Mouse (Mus musculus): ENCODE results near the gene Alg6. TPM values are rescaled to one million over a fixed set of nuclear protein-coding genes. Genes with fewer than 3 reads are reported as not detected.

Alg6 gene
- polyA plus RNA-seq, 1 experiment from 2014 or later, result 11.6 TPM

DNA sequence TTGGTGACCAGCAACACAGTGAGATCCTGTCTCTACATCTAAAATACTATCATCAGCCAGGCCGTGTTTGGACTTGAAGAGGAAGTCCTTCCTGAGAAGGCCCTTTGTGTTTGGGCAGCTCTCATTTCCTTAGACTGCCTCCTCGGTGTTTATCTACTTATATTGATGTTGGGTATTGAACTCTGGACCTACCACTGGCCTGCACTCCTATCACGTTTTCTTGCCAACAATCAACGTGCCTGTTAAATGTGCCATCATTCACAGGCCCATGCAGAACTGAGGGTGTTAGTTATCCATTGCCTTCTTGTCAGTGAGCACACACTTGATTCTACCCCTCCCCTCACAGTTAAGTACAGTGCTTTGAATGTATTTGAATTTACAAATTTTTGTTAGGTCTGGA is 2.4 kb downstream of the Alg6 start:
- no peaks in the 10 kb centered on the region for H3K36me3 ChIP-seq (ENCODE audit: control insufficient read depth, insufficient read depth, low read length)
- H3K9ac ChIP-seq (replicated peaks; ENCODE audit: low read length), result no peak overlapping the region
- H3K4me1 ChIP-seq (ENCODE audit: control insufficient read depth, insufficient read depth, low read length), result peaks cover 5% of the 10 kb centered on the region; the same call in 1 of the 2 replicates
- no peak overlapping the region for H3K4me3 ChIP-seq (replicated peaks; ENCODE audit: low read depth, low read length)
- no peak overlapping the region for H3K27ac ChIP-seq (replicated peaks; ENCODE audit: low read depth, low read length)
- H3K4me2 ChIP-seq (ENCODE audit: low read length), result no peak overlapping the region
- no peaks in the 10 kb centered on the region for H3K9me3 ChIP-seq (ENCODE audit: control insufficient read depth, low read length)
- ATAC-seq (ENCODE audit: low FRiP score, low TSS enrichment) (no peak), DNase-seq (no peak)
- 88% methylated on average over 4 of the region's 4 CpGs for WGBS
- no peaks in the 10 kb centered on the region for H3K27me3 ChIP-seq (ENCODE audit: control insufficient read depth, insufficient read depth, low read length)

GRCm38 (mm10) chr4:99724331-99724730 is 8.9 kb downstream of the Alg6 start:
- 93% methylated on average over 4 of the region's 4 CpGs for WGBS

GRCm38 (mm10) chr4:99725914-99726451 is 10.5 kb downstream of the Alg6 start:
- Histone ChIP-seq H3K27ac (replicated peaks; ENCODE audit: low read depth, low read length) (no peak overlapping the region), H3K4me1 (ENCODE audit: control insufficient read depth, insufficient read depth, low read length) (no peaks in the 10 kb centered on the region), H3K4me2 (ENCODE audit: low read length) (no peak overlapping the region), H3K4me3 (replicated peaks; ENCODE audit: low read depth, low read length) (no peak overlapping the region), H3K9me3 (ENCODE audit: control insufficient read depth, low read length) (peaks cover 7% of the 10 kb centered on the region), H3K9ac (replicated peaks; ENCODE audit: low read length) (no peak overlapping the region), H3K27me3 (ENCODE audit: control insufficient read depth, insufficient read depth, low read length) (no peaks in the 10 kb centered on the region), H3K36me3 (ENCODE audit: control insufficient read depth, insufficient read depth, low read length) (peaks cover 17% of the 10 kb centered on the region; the same call in 1 of the 2 replicates)
- no peak for DNase-seq
- WGBS, result 93% methylated on average over 8 of the region's 8 CpGs
- ATAC-seq (ENCODE audit: low FRiP score, low TSS enrichment), result no peak

More at GRCm38 (mm10) chr4:99724331-99724730, 8.9 kb downstream of the Alg6 start:
- no peak for DNase-seq
- no peak overlapping the region for H3K4me2 ChIP-seq (ENCODE audit: low read length)
- no peak overlapping the region for H3K27ac ChIP-seq (replicated peaks; ENCODE audit: low read depth, low read length)
- H3K4me1 ChIP-seq (ENCODE audit: control insufficient read depth, insufficient read depth, low read length), result no peaks in the 10 kb centered on the region
- H3K36me3 ChIP-seq (ENCODE audit: control insufficient read depth, insufficient read depth, low read length), result peaks cover 14% of the 10 kb centered on the region; the same call in 1 of the 2 replicates
- no peaks in the 10 kb centered on the region for H3K27me3 ChIP-seq (ENCODE audit: control insufficient read depth, insufficient read depth, low read length)
- no peak for ATAC-seq (ENCODE audit: low FRiP score, low TSS enrichment)
- no peak overlapping the region for H3K9ac ChIP-seq (replicated peaks; ENCODE audit: low read length)
- no peaks in the 10 kb centered on the region for H3K9me3 ChIP-seq (ENCODE audit: control insufficient read depth, low read length)
- no peak overlapping the region for H3K4me3 ChIP-seq (replicated peaks; ENCODE audit: low read depth, low read length)

- Histone ChIP-seq H3K4me3 (replicated peaks; ENCODE audit: low read depth, low read length) (no peak overlapping the region), H3K9me3 (ENCODE audit: control insufficient read depth, low read length) (no peaks in the 10 kb centered on the region), H3K27ac (replicated peaks; ENCODE audit: low read depth, low read length) (no peak overlapping the region), H3K36me3 (ENCODE audit: control insufficient read depth, insufficient read depth, low read length) (no peaks in the 10 kb centered on the region), H3K27me3 (ENCODE audit: control insufficient read depth, insufficient read depth, low read length) (no peaks in the 10 kb centered on the region), H3K4me1 (ENCODE audit: control insufficient read depth, insufficient read depth, low read length) (no peaks in the 10 kb centered on the region), H3K9ac (replicated peaks; ENCODE audit: low read length) (no peak overlapping the region), H3K4me2 (ENCODE audit: low read length) (no peak overlapping the region)
- WGBS, result 45% methylated on average over 7 of the region's 7 CpGs
- ATAC-seq (ENCODE audit: low FRiP score, low TSS enrichment), result no peak
- DNase-seq, result peak; percentile 19
Observed at GRCm38 (mm10) chr4:99739836-99740235, 24.4 kb downstream of the Alg6 start.

GRCm38 (mm10) chr4:99752426-99752825 is 37.0 kb downstream of the Alg6 start:
- 92% methylated on average over 5 of the region's 5 CpGs for WGBS
- no peak for ATAC-seq (ENCODE audit: low FRiP score, low TSS enrichment)

DNA sequence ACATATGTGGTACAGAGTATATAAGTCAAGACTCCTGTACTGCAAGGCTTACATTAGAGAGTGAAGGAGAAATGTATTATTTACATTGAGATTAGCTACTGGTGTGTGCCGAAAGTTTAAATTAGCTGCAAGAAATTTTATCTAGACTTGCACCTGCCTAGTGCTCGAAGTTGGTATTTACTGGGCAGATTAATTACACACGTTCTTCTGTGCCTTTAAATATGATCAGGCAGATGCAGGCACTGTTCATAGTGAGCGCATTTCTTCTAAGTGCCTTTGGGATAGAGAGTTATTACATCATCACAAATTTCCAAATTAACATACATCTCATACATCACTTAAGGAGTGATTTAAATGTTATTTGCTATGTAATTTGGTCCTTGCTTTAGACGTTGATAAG is 50.8 kb downstream of the Alg6 start:
- Histone ChIP-seq H3K4me1 (ENCODE audit: control insufficient read depth, insufficient read depth, low read length) (no peaks in the 10 kb centered on the region), H3K9me3 (ENCODE audit: control insufficient read depth, low read length) (no peaks in the 10 kb centered on the region), H3K4me2 (ENCODE audit: low read length) (no peak overlapping the region), H3K27me3 (ENCODE audit: control insufficient read depth, insufficient read depth, low read length) (no peaks in the 10 kb centered on the region), H3K27ac (replicated peaks; ENCODE audit: low read depth, low read length) (no peak overlapping the region), H3K4me3 (replicated peaks; ENCODE audit: low read depth, low read length) (no peak overlapping the region), H3K9ac (replicated peaks; ENCODE audit: low read length) (no peak overlapping the region), H3K36me3 (ENCODE audit: control insufficient read depth, insufficient read depth, low read length) (no peaks in the 10 kb centered on the region)
- DNase-seq (no peak), ATAC-seq (ENCODE audit: low FRiP score, low TSS enrichment) (no peak)
- WGBS, result 82% methylated on average over 5 of the region's 5 CpGs

More at GRCm38 (mm10) chr4:99752426-99752825, 37.0 kb downstream of the Alg6 start:
- Histone ChIP-seq H3K27ac (replicated peaks; ENCODE audit: low read depth, low read length) (no peak overlapping the region), H3K4me1 (ENCODE audit: control insufficient read depth, insufficient read depth, low read length) (no peaks in the 10 kb centered on the region), H3K36me3 (ENCODE audit: control insufficient read depth, insufficient read depth, low read length) (no peaks in the 10 kb centered on the region), H3K4me2 (ENCODE audit: low read length) (no peak overlapping the region), H3K9me3 (ENCODE audit: control insufficient read depth, low read length) (no peaks in the 10 kb centered on the region), H3K27me3 (ENCODE audit: control insufficient read depth, insufficient read depth, low read length) (no peaks in the 10 kb centered on the region), H3K4me3 (replicated peaks; ENCODE audit: low read depth, low read length) (no peak overlapping the region), H3K9ac (replicated peaks; ENCODE audit: low read length) (no peak overlapping the region)
- DNase-seq, result no peak

GRCm38 (mm10) chr4:99766753-99767152 is 51.3 kb downstream of the Alg6 start:
- H3K36me3 ChIP-seq (ENCODE audit: control insufficient read depth, insufficient read depth, low read length), result no peaks in the 10 kb centered on the region
- H3K27ac ChIP-seq (replicated peaks; ENCODE audit: low read depth, low read length), result no peak overlapping the region
- no peak overlapping the region for H3K9ac ChIP-seq (replicated peaks; ENCODE audit: low read length)
- H3K4me3 ChIP-seq (replicated peaks; ENCODE audit: low read depth, low read length), result no peak overlapping the region
- H3K4me1 ChIP-seq (ENCODE audit: control insufficient read depth, insufficient read depth, low read length), result no peaks in the 10 kb centered on the region
- no peak for ATAC-seq (ENCODE audit: low FRiP score, low TSS enrichment)
- H3K9me3 ChIP-seq (ENCODE audit: control insufficient read depth, low read length), result no peaks in the 10 kb centered on the region
- no peaks in the 10 kb centered on the region for H3K27me3 ChIP-seq (ENCODE audit: control insufficient read depth, insufficient read depth, low read length)
- peak; percentile 70 for DNase-seq
- no peak overlapping the region for H3K4me2 ChIP-seq (ENCODE audit: low read length)
- 60% methylated on average over 1 of the region's 1 CpGs for WGBS

DNA sequence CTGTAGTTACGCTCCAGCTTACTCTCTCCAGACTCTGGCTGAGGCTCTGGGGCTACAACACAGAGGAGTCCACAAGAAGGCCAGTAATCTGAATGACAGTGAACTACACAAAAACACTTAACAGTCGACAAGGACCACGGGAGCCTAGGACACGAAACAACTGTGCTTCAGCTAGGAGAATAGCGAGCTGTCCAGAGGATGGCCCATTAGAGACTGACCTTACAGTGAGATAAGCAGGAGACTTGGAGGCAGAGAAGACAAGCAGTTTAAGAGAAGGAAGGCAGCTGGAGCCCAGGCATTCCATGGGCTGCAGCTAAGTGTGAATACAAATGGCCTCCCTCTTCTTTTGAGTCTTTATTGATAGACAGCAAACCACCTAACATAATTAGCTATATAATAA is 55.1 kb downstream of the Alg6 start:
- no peak for ATAC-seq (ENCODE audit: low FRiP score, low TSS enrichment)
- H3K4me1 ChIP-seq (ENCODE audit: control insufficient read depth, insufficient read depth, low read length), result no peaks in the 10 kb centered on the region

DNA sequence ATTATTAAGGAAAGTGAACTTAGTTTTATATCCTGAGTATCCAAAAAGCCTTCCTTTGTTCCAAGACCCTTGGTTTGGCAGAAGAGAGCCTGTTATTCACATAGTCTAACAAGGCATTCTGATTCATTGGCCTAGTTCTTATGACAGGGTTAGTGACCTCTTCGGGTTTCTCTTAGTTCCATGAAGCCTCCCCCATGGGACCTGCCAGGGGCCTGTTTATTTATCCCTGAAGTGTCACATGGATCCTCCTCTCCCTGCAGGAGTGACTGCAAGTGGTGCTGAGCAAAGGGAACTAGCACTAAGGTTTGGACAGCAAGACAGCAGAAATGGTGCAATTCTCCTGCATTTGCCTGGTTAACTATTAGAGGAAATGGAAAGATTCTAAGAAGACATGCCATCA is 57.6 kb downstream of the Alg6 start:
- ATAC-seq (ENCODE audit: low FRiP score, low TSS enrichment) (no peak), DNase-seq (no peak)

More for the DNA sequence above, 55.1 kb downstream of the Alg6 start:
- Histone ChIP-seq H3K9ac (replicated peaks; ENCODE audit: low read length) (no peak overlapping the region), H3K27ac (replicated peaks; ENCODE audit: low read depth, low read length) (no peak overlapping the region), H3K4me2 (ENCODE audit: low read length) (no peak overlapping the region), H3K9me3 (ENCODE audit: control insufficient read depth, low read length) (no peaks in the 10 kb centered on the region), H3K27me3 (ENCODE audit: control insufficient read depth, insufficient read depth, low read length) (no peaks in the 10 kb centered on the region), H3K36me3 (ENCODE audit: control insufficient read depth, insufficient read depth, low read length) (no peaks in the 10 kb centered on the region), H3K4me3 (replicated peaks; ENCODE audit: low read depth, low read length) (no peak overlapping the region)
- no peak for DNase-seq
- WGBS, result 96% methylated on average over 5 of the region's 5 CpGs

More for the DNA sequence above, 57.6 kb downstream of the Alg6 start:
- Histone ChIP-seq H3K4me3 (replicated peaks; ENCODE audit: low read depth, low read length) (no peak overlapping the region), H3K4me1 (ENCODE audit: control insufficient read depth, insufficient read depth, low read length) (no peaks in the 10 kb centered on the region), H3K9me3 (ENCODE audit: control insufficient read depth, low read length) (no peaks in the 10 kb centered on the region), H3K4me2 (ENCODE audit: low read length) (no peak overlapping the region), H3K36me3 (ENCODE audit: control insufficient read depth, insufficient read depth, low read length) (no peaks in the 10 kb centered on the region), H3K27me3 (ENCODE audit: control insufficient read depth, insufficient read depth, low read length) (no peaks in the 10 kb centered on the region), H3K27ac (replicated peaks; ENCODE audit: low read depth, low read length) (no peak overlapping the region), H3K9ac (replicated peaks; ENCODE audit: low read length) (no peak overlapping the region)
- 71% methylated on average over 1 of the region's 1 CpGs for WGBS
